Mouse (Mus musculus) megakaryocyte, embryonic 14.5 days (primary cell): ENCODE measurements around the gene Fam189a1.

Experiments
- FLI1 ChIP-seq: IDR thresholded peaks from 2 replicates; pipeline ENCODE4 v1.6.1; 2012; ENCODE audit warnings: low read length, inconsistent platforms, mixed read lengths
- GATA1 ChIP-seq: IDR thresholded peaks from 3 replicates; pipeline ENCODE4 v1.6.1; 2012; ENCODE audit warnings: mixed read lengths, low read length, inconsistent platforms, borderline replicate concordance

- no peak for TF ChIP-seq GATA1
- TF ChIP-seq FLI1, result no peak
Measured at GRCm38 (mm10) chr7:64916654-64917053, 239.7 kb downstream of the Fam189a1 start.
